Mouse (Mus musculus) lung, adult 2 months (tissue): Measurements from ENCODE around the gene Sox2.

ENCODE experiments used
- CTCF ChIP-seq: fragments of 200-500 bp; IDR thresholded peaks from 2 replicates; pipeline ENCODE4 v1.5.1; 2011; ENCODE audit warnings: mild to moderate bottlenecking, low read length, control low read depth; ENCODE audit not compliant: insufficient read depth
- POLR2A ChIP-seq: fragments of 200-500 bp; IDR thresholded peaks from 2 replicates; pipeline ENCODE4 v1.6.1; 2011; ENCODE audit warnings: low read depth, mild to moderate bottlenecking, control low read depth, low read length, borderline replicate concordance; ENCODE audit errors: extremely low read depth

DNA sequence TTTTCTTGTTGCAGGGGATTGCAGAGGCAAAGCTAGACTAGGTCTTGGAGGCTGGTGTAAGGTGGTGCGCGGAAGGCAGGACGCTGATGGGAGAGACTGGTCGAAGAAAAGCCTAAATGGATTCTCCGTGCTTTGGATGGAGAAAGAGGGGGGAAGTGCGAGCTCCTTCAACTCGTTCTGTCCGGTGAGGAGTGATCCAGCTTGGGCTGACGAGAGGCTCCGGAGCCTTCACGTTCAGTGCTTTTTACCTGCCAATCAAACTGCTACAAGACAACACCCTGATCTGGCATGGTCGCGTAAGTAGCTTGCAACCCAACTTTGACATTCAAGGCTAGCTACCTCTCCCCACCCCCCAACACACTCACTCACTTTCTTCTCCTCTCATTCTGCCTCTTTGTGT, 11.9 kb upstream of the Sox2 start:
- TF ChIP-seq CTCF (no peak), POLR2A (no peak)
